Mouse (Mus musculus): ENCODE measurements around the gene Rora. TPM values are rescaled to one million over a fixed set of nuclear protein-coding genes. Genes with fewer than 3 reads are reported as not detected.

Rora gene
- polyA plus RNA-seq, 1 experiment from 2014 or later = 4.3 TPM

DNA sequence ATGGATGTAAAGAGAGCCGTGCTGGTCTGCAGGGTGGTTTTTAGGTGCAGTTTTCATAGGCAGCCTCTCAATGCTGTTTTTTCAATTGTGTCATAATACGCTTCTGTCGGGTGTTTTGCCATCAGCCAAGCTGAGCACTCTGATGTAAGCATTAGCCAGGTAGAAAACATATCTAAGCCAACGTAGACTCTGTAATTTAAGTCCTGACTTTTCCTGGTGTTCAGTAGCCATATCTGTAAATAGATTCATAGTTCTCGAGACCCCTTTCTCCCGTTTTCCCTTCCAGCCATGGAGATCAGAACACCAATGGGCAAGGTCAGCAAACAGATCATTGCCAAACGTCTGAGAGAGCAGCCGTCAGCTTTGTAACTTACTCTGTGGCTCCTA, 640.1 kb downstream of the Rora start:
- 70% methylated on average over 8 of the region's 8 CpGs for WGBS
- H3K4me1 ChIP-seq (ENCODE audit: control insufficient read depth, insufficient read depth, low read length) = peaks cover 8% of the 10 kb centered on the region

GRCm38 (mm10) chr9:69294426-69294825, 640.8 kb downstream of the Rora start:
- DNase-seq (ENCODE audit: low spot score, missing footprints) (peak; percentile 71), ATAC-seq (ENCODE audit: low FRiP score) (no peak)
- no peaks in the 10 kb centered on the region for H3K9me3 ChIP-seq (ENCODE audit: control insufficient read depth, low read length)
- H3K4me2 ChIP-seq = no peak overlapping the region
- H3K27ac ChIP-seq (ENCODE audit: low read depth, low read length) = no peak overlapping the region
- H3K36me3 ChIP-seq (ENCODE audit: control insufficient read depth, insufficient read depth, low read length) = no peaks in the 10 kb centered on the region
- peaks cover 13% of the 10 kb centered on the region; the same call in 1 of the 2 replicates for H3K27me3 ChIP-seq (ENCODE audit: control insufficient read depth, insufficient read depth, low read length)
- no peak overlapping the region for H3K4me3 ChIP-seq (ENCODE audit: low read depth, low read length)
- 87% methylated on average over 5 of the region's 5 CpGs for WGBS
- H3K9ac ChIP-seq (ENCODE audit: low read length) = no peak overlapping the region
- peaks cover 5% of the 10 kb centered on the region for H3K4me1 ChIP-seq (ENCODE audit: control insufficient read depth, insufficient read depth, low read length)

More for the DNA sequence above, 640.1 kb downstream of the Rora start:
- Histone ChIP-seq H3K27me3 (ENCODE audit: control insufficient read depth, insufficient read depth, low read length) (peaks cover 13% of the 10 kb centered on the region; the same call in 1 of the 2 replicates), H3K4me3 (ENCODE audit: low read depth, low read length) (no peak overlapping the region), H3K27ac (ENCODE audit: low read depth, low read length) (no peak overlapping the region), H3K4me2 (no peak overlapping the region), H3K9ac (ENCODE audit: low read length) (no peak overlapping the region), H3K9me3 (ENCODE audit: control insufficient read depth, low read length) (no peaks in the 10 kb centered on the region), H3K36me3 (ENCODE audit: control insufficient read depth, insufficient read depth, low read length) (no peaks in the 10 kb centered on the region)
- peak; percentile 65 for DNase-seq (ENCODE audit: low spot score, missing footprints)
- ATAC-seq (ENCODE audit: low FRiP score) = no peak

DNA sequence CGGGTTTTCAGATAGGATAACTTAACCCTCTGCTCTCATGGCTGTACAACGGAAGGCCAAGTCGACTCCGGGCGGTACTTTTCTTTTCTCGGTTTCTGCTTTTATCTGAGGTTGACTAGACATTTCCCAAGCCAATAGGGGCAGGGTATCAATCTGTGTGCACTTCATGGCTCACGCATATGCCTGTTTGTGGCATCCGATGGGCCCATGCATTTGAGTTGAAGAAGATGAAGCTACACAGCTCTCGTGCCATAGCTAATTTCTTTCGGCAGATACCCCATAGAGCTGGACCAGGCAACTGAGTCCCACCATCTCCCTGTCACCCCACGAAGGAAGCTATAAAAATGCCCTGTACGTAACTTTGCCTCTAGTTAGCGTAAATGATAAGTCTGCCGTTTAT, 641.3 kb downstream of the Rora start:
- H3K4me1 ChIP-seq (ENCODE audit: control insufficient read depth, insufficient read depth, low read length) = peaks cover 5% of the 10 kb centered on the region
- H3K27me3 ChIP-seq (ENCODE audit: control insufficient read depth, insufficient read depth, low read length) = peaks cover 13% of the 10 kb centered on the region; the same call in 1 of the 2 replicates
- WGBS = 88% methylated on average over 14 of the region's 14 CpGs

GRCm38 (mm10) chr9:69295826-69296225, 642.2 kb downstream of the Rora start:
- no peak overlapping the region for H3K27ac ChIP-seq (ENCODE audit: low read depth, low read length)
- no peak overlapping the region for H3K4me3 ChIP-seq (ENCODE audit: low read depth, low read length)
- H3K4me2 ChIP-seq = no peak overlapping the region
- no peak overlapping the region for H3K9ac ChIP-seq (ENCODE audit: low read length)
- peaks cover 8% of the 10 kb centered on the region; the same call in 1 of the 2 replicates for H3K27me3 ChIP-seq (ENCODE audit: control insufficient read depth, insufficient read depth, low read length)
- no peaks in the 10 kb centered on the region for H3K9me3 ChIP-seq (ENCODE audit: control insufficient read depth, low read length)
- WGBS = 85% methylated on average over 3 of the region's 3 CpGs
- H3K36me3 ChIP-seq (ENCODE audit: control insufficient read depth, insufficient read depth, low read length) = no peaks in the 10 kb centered on the region
- ATAC-seq (ENCODE audit: low FRiP score) (no peak), DNase-seq (ENCODE audit: low spot score, missing footprints) (peak; percentile 71)
- H3K4me1 ChIP-seq (ENCODE audit: control insufficient read depth, insufficient read depth, low read length) = peaks cover under 1% of the 10 kb centered on the region

More for the DNA sequence above, 641.3 kb downstream of the Rora start:
- H3K27ac ChIP-seq (ENCODE audit: low read depth, low read length) = no peak overlapping the region
- H3K9ac ChIP-seq (ENCODE audit: low read length) = no peak overlapping the region
- no peak overlapping the region for H3K4me2 ChIP-seq
- ATAC-seq (ENCODE audit: low FRiP score) (no peak), DNase-seq (ENCODE audit: low spot score, missing footprints) (no peak)
- H3K4me3 ChIP-seq (ENCODE audit: low read depth, low read length) = no peak overlapping the region
- H3K9me3 ChIP-seq (ENCODE audit: control insufficient read depth, low read length) = no peaks in the 10 kb centered on the region
- H3K36me3 ChIP-seq (ENCODE audit: control insufficient read depth, insufficient read depth, low read length) = no peaks in the 10 kb centered on the region

- H3K9ac ChIP-seq (ENCODE audit: low read length) = no peak overlapping the region
Observed at GRCm38 (mm10) chr9:69296418-69296817, 642.8 kb downstream of the Rora start.

GRCm38 (mm10) chr9:69297766-69298375, 644.3 kb downstream of the Rora start:
- Histone ChIP-seq H3K9me3 (ENCODE audit: control insufficient read depth, low read length) (no peaks in the 10 kb centered on the region), H3K27ac (ENCODE audit: low read depth, low read length) (no peak overlapping the region), H3K9ac (ENCODE audit: low read length) (no peak overlapping the region), H3K27me3 (ENCODE audit: control insufficient read depth, insufficient read depth, low read length) (no peaks in the 10 kb centered on the region; the same call in 1 of the 2 replicates), H3K36me3 (ENCODE audit: control insufficient read depth, insufficient read depth, low read length) (no peaks in the 10 kb centered on the region), H3K4me3 (ENCODE audit: low read depth, low read length) (no peak overlapping the region), H3K4me1 (ENCODE audit: control insufficient read depth, insufficient read depth, low read length) (peaks cover 4% of the 10 kb centered on the region; the same call in 1 of the 2 replicates), H3K4me2 (no peak overlapping the region)
- no peak for DNase-seq (ENCODE audit: low spot score, missing footprints)
- ATAC-seq (ENCODE audit: low FRiP score) = no peak
- 84% methylated on average over 7 of the region's 7 CpGs for WGBS

More at GRCm38 (mm10) chr9:69296418-69296817, 642.8 kb downstream of the Rora start:
- peak; percentile 91 for DNase-seq (ENCODE audit: low spot score, missing footprints)
- Histone ChIP-seq H3K36me3 (ENCODE audit: control insufficient read depth, insufficient read depth, low read length) (no peaks in the 10 kb centered on the region), H3K4me3 (ENCODE audit: low read depth, low read length) (no peak overlapping the region), H3K4me1 (ENCODE audit: control insufficient read depth, insufficient read depth, low read length) (no peaks in the 10 kb centered on the region), H3K27ac (ENCODE audit: low read depth, low read length) (no peak overlapping the region), H3K27me3 (ENCODE audit: control insufficient read depth, insufficient read depth, low read length) (peaks cover 7% of the 10 kb centered on the region; the same call in 1 of the 2 replicates), H3K9me3 (ENCODE audit: control insufficient read depth, low read length) (no peaks in the 10 kb centered on the region), H3K4me2 (no peak overlapping the region)
- 18% methylated on average over 2 of the region's 2 CpGs for WGBS
- ATAC-seq (ENCODE audit: low FRiP score) = no peak

- Histone ChIP-seq H3K4me1 (ENCODE audit: control insufficient read depth, insufficient read depth, low read length) (peaks cover 6% of the 10 kb centered on the region; the same call in 1 of the 2 replicates), H3K27ac (ENCODE audit: low read depth, low read length) (no peak overlapping the region), H3K27me3 (ENCODE audit: control insufficient read depth, insufficient read depth, low read length) (no peaks in the 10 kb centered on the region; the same call in 1 of the 2 replicates), H3K9me3 (ENCODE audit: control insufficient read depth, low read length) (no peaks in the 10 kb centered on the region), H3K4me2 (no peak overlapping the region), H3K4me3 (ENCODE audit: low read depth, low read length) (no peak overlapping the region), H3K36me3 (ENCODE audit: control insufficient read depth, insufficient read depth, low read length) (no peaks in the 10 kb centered on the region), H3K9ac (ENCODE audit: low read length) (no peak overlapping the region)
- ATAC-seq (ENCODE audit: low FRiP score) = no peak
- WGBS = 81% methylated on average over 12 of the region's 12 CpGs
- peak; percentile 12 for DNase-seq (ENCODE audit: low spot score, missing footprints)
Observed at GRCm38 (mm10) chr9:69298566-69299335, 645.2 kb downstream of the Rora start.

GRCm38 (mm10) chr9:69299484-69299883, 645.9 kb downstream of the Rora start:
- peaks cover 6% of the 10 kb centered on the region; the same call in 1 of the 2 replicates for H3K4me1 ChIP-seq (ENCODE audit: control insufficient read depth, insufficient read depth, low read length)
- H3K4me2 ChIP-seq = no peak overlapping the region
- no peaks in the 10 kb centered on the region for H3K36me3 ChIP-seq (ENCODE audit: control insufficient read depth, insufficient read depth, low read length)
- no peak for ATAC-seq (ENCODE audit: low FRiP score)
- no peak overlapping the region for H3K4me3 ChIP-seq (ENCODE audit: low read depth, low read length)
- no peak overlapping the region for H3K27ac ChIP-seq (ENCODE audit: low read depth, low read length)
- 70% methylated on average over 2 of the region's 2 CpGs for WGBS
- DNase-seq (ENCODE audit: low spot score, missing footprints) = peak; percentile 71
- no peak overlapping the region for H3K9ac ChIP-seq (ENCODE audit: low read length)
- no peaks in the 10 kb centered on the region for H3K27me3 ChIP-seq (ENCODE audit: control insufficient read depth, insufficient read depth, low read length)
- H3K9me3 ChIP-seq (ENCODE audit: control insufficient read depth, low read length) = no peaks in the 10 kb centered on the region

DNA sequence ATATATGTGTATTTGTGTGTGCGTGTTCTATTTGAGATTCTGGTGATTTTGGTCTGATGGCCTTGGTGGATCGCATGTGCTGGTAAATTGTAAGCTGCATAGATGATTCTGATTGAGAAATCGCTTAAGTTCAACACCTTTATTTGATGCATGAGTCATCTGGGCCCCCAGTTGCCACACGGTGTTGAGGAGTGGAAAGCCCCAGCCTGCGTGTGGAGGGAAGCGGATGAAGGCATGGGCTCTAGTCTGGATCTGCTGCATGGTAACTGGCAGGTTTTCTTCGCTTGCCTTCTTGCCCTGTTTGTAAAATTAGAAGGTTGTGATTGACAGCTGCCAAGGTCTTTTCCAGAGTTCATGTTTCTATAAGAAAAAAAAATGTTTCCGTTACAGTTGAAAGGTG, 646.7 kb downstream of the Rora start:
- Histone ChIP-seq H3K27me3 (ENCODE audit: control insufficient read depth, insufficient read depth, low read length) (no peaks in the 10 kb centered on the region), H3K4me2 (no peak overlapping the region), H3K4me3 (ENCODE audit: low read depth, low read length) (no peak overlapping the region), H3K9ac (ENCODE audit: low read length) (no peak overlapping the region), H3K27ac (ENCODE audit: low read depth, low read length) (no peak overlapping the region), H3K36me3 (ENCODE audit: control insufficient read depth, insufficient read depth, low read length) (no peaks in the 10 kb centered on the region), H3K9me3 (ENCODE audit: control insufficient read depth, low read length) (no peaks in the 10 kb centered on the region), H3K4me1 (ENCODE audit: control insufficient read depth, insufficient read depth, low read length) (peaks cover 6% of the 10 kb centered on the region; the same call in 1 of the 2 replicates)
- DNase-seq (ENCODE audit: low spot score, missing footprints) = no peak
- 88% methylated on average over 8 of the region's 8 CpGs for WGBS
- ATAC-seq (ENCODE audit: low FRiP score) = no peak

All from midbrain, embryonic 11.5 days (tissue).